Mouse (Mus musculus): Measurements from ENCODE around the gene Prl3a1. TPM values are rescaled to one million over a fixed set of nuclear protein-coding genes. Genes with fewer than 3 reads are reported as not detected.

Prl3a1 gene
- not detected in 2 replicates for polyA plus RNA-seq (2015; fragmentation: Nextera tagmentation; extraction: Ambion mirVana)

GRCm38 (mm10) chr13:27259136-27259535 lies at the start of gene Prl3a1:
Gene Prl3a1, plus strand, starts transcription at chr13:27259436.
- Histone ChIP-seq H3K4me2 (no peak within 1 kb of the TSS), H3K9ac (no peak within 1 kb of the TSS), H3K36me3 (no peaks in the 10 kb centered on the region), H3K9me3 (replicated peaks) (no peaks in the 10 kb centered on the region), H3K27me3 (no peaks in the 10 kb centered on the region), H3K4me1 (replicated peaks) (no peaks in the 10 kb centered on the region), H3K4me3 (no peak within 1 kb of the TSS), H3K27ac (no peak within 1 kb of the TSS)
- 84% methylated on average over 4 of the region's 4 CpGs for WGBS
- no peak for ATAC-seq (replicated peaks; ENCODE audit: insufficient number of reproducible peaks, insufficient read depth, low FRiP score, low read depth)

DNA sequence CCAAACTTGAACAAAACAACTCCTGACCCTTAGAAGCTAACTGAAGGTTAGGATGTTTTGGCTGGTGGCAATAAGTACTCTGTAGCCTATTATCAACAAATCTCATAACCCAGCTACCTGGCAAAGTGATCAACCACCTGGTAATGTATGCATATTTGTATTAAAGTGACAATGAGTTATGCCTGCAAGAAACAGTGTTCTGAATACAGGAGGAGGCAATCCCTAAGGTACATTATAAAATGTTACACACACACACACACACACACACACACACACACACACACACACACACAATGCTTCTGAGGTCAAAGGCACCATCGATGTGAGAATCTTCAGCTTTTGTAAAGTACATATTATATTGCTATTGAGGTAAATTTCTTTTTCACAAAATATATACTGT lies 17.7 kb upstream of the Prl3a1 start, which contains the start of gene Prl3b1:
Gene Prl3b1, plus strand, starts transcription at position 301 of the 400 bp plus-strand sequence.
- Histone ChIP-seq H3K4me2 (no peak within 1 kb of the TSS), H3K9me3 (replicated peaks) (no peaks in the 10 kb centered on the region), H3K9ac (no peak within 1 kb of the TSS), H3K4me3 (no peak within 1 kb of the TSS), H3K36me3 (no peaks in the 10 kb centered on the region), H3K27ac (no peak within 1 kb of the TSS), H3K27me3 (no peaks in the 10 kb centered on the region), H3K4me1 (replicated peaks) (no peaks in the 10 kb centered on the region)
- ATAC-seq (replicated peaks; ENCODE audit: insufficient number of reproducible peaks, insufficient read depth, low FRiP score, low read depth): no peak
- 96% methylated on average over 1 of the region's 1 CpGs for WGBS

DNA sequence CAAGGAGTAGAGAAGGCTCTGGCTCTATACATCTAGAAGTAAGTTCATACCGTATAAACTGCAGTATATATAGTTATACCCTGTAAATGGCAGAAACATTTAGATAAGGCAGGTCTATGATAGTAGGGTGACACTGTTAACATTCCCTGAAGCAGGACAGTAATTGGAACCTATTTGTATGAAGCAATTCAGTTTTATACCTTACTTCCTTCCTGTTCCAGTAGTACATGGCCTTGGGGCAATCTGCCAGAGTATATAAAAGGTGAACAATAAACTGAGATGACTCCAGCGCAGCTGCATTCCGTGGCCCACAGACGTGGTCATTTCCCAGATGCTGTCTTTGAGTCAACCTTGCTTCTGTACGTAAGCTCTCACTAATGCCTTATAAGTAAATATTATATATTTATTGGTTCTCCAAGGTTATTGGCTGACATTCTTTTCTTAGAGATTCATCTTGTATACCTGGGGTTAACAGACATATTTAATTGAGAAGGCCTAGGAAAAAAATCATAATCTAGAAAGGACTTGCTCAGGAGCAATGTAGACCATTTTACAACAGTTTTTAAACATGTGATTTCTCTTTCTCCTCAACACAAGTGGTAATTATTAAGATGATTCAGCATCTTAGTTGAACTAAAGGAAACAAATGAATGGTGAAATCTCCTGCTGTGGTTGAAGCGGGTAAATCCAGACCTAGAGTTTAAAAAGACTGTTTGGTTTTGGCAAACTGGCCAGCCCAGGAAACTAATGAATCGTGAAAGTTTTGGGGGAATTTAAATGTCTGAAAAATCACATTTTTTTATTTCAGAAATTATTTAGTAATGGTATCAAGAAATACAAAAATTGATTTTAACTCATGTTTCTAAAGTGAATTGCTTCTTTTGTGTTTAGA lies 53.3 kb downstream of the Prl3a1 start, which contains the start of gene Prl6a1:
Gene Prl6a1, plus strand, starts transcription at position 294 of the 892 bp plus-strand sequence.
- Histone ChIP-seq H3K4me2 (no peak within 1 kb of the TSS), H3K27ac (no peak within 1 kb of the TSS), H3K9ac (no peak within 1 kb of the TSS), H3K27me3 (no peaks in the 10 kb centered on the region), H3K36me3 (no peaks in the 10 kb centered on the region), H3K4me1 (replicated peaks) (no peaks in the 10 kb centered on the region), H3K9me3 (replicated peaks) (no peaks in the 10 kb centered on the region), H3K4me3 (no peak within 1 kb of the TSS)
- WGBS: 74% methylated on average over 7 of the region's 7 CpGs
- no peak for ATAC-seq (replicated peaks; ENCODE audit: insufficient number of reproducible peaks, insufficient read depth, low FRiP score, low read depth)

Other genes starting within 250 kb of the Prl3a1 start
- gene Prl, start 201.9 kb upstream of the Prl3a1 start, polyA plus RNA-seq (2015; fragmentation: Nextera tagmentation; extraction: Ambion mirVana): not detected in 2 replicates
- gene Prl3d1, start 165.2 kb upstream of the Prl3a1 start, polyA plus RNA-seq (2015; fragmentation: Nextera tagmentation; extraction: Ambion mirVana): not detected in 2 replicates
- gene Prl3d2, start 137.7 kb upstream of the Prl3a1 start, polyA plus RNA-seq (2015; fragmentation: Nextera tagmentation; extraction: Ambion mirVana): not detected in 2 replicates
- not detected in 2 replicates for gene Prl3d3, start 102.6 kb upstream of the Prl3a1 start, polyA plus RNA-seq (2015; fragmentation: Nextera tagmentation; extraction: Ambion mirVana)
- not detected in 2 replicates for gene Prl3c1, start 62.8 kb upstream of the Prl3a1 start, polyA plus RNA-seq (2015; fragmentation: Nextera tagmentation; extraction: Ambion mirVana)
- gene Prl3b1, start 17.6 kb upstream of the Prl3a1 start, polyA plus RNA-seq (2015; fragmentation: Nextera tagmentation; extraction: Ambion mirVana): not detected in 2 replicates
- not detected in 2 replicates for gene Prl6a1, start 53.2 kb downstream of the Prl3a1 start, polyA plus RNA-seq (2015; fragmentation: Nextera tagmentation; extraction: Ambion mirVana)
- not detected in 2 replicates for gene Prl8a2, start 86.2 kb downstream of the Prl3a1 start, polyA plus RNA-seq (2015; fragmentation: Nextera tagmentation; extraction: Ambion mirVana)
- not detected in 2 replicates for gene Prl2b1, start 131.4 kb downstream of the Prl3a1 start, polyA plus RNA-seq (2015; fragmentation: Nextera tagmentation; extraction: Ambion mirVana)
- gene Prl8a6, start 179.3 kb downstream of the Prl3a1 start, polyA plus RNA-seq (2015; fragmentation: Nextera tagmentation; extraction: Ambion mirVana): not detected in 2 replicates